Mouse (Mus musculus) left cerebral cortex, postnatal 10 days (tissue): ENCODE data around the gene Arhgef3. TPM values are rescaled to one million over a fixed set of nuclear protein-coding genes. Genes with fewer than 3 reads are reported as not detected.
A peak's percentile ranks its signal among the peaks of the same experiment; 100 is the strongest.

Experiments used
- DNase-seq, 2 experiments: peaks; one replicate each; pipeline ENCODE4 v3.0.0; 2021 to 2022; ENCODE audit warnings: low spot score in 2 of 2, mixed read lengths in 1 of 2; ENCODE audit errors: extremely low spot score in 1 of 2
- intact Hi-C: fragments of 180-260 bp; cut with DNase I; formaldehyde crosslinking; loops from one replicate; pipeline ENCODE4 v1.15.1; 2025
- total RNA-seq, 2 experiments: library from RNA; stranded (reverse); gene quantifications; 2 replicates each; pipeline ENCODE4 v1.2.3; 2021

Arhgef3 gene
- total RNA-seq, 2 experiments from 2014 or later: 37.4 to 41.2 TPM

DNA sequence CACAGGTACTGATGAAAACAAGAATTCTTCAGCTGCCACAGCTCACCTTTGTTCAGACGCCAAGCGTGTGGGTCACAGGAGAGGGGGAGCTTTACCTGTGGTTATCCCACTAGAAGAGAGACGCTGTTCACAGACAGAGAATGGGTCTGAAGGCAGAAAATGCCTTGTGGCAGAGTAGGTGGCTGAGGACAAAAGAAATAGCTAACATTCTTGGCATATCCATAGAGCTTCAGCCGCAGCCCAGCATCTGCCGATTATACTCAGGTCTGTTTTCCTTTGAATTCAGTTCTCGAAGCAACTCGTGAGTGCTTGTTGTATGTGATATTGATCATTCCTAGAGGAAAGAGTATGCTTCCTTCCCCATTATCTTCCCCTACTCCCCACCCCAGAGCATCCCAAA, 204.7 kb downstream of the Arhgef3 start:
- DNase-seq: no peak
- intact Hi-C loops: no loop called here

- intact Hi-C loops: no loop called here
- DNase-seq: no peak
Observed at GRCm38 (mm10) chr14:27322041-27322440, 207.3 kb downstream of the Arhgef3 start.

DNA sequence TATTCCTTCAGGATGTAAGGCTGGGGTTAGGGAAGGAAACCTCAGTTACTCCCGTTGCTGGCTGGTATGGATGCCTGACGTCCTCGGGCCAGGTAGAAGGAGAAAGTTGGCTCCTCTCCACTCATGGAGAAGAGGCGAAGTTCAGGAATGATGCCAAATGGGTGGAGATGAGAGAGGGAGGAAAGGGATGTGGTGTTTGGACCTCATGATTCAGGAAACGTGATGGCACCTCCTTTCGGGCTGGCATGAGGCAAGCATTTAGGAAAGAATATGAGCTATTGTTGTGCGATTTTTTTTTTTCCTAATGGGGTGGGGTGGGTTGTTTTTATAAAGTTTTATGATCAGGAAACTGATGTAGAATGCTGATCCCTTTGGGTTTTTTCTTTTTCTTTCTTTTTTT, 210.0 kb downstream of the Arhgef3 start:
- intact Hi-C loops: no loop called here
- DNase-seq: no peak

DNA sequence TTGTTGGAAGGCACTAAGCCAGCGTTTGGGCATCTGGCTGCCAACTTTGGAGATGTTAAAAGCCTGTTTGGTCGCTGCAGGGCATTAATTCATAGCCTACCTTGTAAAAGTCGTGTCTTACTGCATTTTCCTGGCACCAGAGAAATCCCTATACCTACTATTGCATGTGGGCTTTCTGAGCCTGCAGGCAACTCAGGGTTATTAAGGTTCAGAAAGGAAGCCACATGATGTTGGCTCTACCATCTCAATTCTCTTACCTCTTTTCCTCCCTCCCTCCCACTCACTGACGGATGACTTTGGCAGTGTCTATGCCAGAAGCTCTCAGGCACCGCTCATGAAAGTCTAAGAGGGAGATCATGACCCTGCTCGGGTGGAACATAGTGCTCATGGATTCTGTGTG, 210.8 kb downstream of the Arhgef3 start:
- no peak for DNase-seq
- intact Hi-C loops: no loop called here

DNA sequence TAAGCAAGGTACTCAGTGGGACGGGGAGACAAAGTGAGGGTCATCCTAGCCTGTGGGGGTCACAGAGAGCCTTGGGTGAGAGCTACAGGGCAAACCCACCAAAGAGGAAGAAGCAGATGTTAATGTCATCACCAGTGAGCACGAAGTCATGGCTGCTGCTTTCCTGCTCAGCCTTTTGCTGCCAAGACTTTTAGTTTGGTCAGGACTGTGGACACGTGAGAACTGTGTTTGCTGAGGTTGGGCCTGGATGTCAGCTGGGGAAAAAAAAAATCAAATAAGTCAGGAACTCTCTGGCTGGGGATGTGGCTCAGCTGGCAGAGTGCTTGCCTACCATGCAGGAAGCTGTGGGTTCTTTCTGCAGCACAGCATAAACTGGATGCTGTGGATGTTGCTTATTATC, 213.2 kb downstream of the Arhgef3 start:
- DNase-seq: no peak
- intact Hi-C loops: no loop called here

- DNase-seq: no peak
- intact Hi-C loops: no loop called here
Observed at GRCm38 (mm10) chr14:27328952-27329351, 214.3 kb downstream of the Arhgef3 start.

GRCm38 (mm10) chr14:27331490-27332035, 216.9 kb downstream of the Arhgef3 start:
- intact Hi-C loops: no loop called here
- DNase-seq: no peak

DNA sequence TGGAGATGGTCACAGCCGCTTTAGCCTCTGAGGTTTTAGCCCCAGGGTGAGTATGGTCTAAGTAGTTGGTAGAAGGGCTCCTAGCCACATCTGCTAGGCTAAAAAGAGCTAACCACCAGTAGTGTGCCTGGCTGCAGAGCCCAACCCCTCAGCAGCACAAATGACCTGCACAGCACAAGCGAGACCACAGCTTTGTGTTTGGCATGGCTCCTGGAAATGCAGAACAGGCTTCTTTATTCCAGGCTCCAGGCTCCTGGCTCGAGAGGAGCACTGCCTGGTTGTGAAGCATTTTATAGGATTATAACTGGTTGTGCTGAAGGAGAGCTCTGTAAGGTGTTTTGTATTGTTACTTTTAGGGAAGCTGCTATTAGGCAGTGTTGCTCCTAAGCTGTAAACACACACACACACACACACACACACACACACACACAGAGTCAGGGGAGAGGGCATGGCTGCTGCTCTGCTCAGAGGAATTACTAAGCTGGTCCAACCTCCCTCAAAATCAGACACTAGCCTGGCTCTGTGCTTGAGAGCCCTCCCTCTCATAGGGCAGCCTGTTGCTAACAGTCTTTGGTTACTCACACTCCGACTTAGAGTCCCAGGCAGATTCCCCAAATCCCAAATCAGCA, 217.8 kb downstream of the Arhgef3 start:
- intact Hi-C loops: no loop called here

DNA sequence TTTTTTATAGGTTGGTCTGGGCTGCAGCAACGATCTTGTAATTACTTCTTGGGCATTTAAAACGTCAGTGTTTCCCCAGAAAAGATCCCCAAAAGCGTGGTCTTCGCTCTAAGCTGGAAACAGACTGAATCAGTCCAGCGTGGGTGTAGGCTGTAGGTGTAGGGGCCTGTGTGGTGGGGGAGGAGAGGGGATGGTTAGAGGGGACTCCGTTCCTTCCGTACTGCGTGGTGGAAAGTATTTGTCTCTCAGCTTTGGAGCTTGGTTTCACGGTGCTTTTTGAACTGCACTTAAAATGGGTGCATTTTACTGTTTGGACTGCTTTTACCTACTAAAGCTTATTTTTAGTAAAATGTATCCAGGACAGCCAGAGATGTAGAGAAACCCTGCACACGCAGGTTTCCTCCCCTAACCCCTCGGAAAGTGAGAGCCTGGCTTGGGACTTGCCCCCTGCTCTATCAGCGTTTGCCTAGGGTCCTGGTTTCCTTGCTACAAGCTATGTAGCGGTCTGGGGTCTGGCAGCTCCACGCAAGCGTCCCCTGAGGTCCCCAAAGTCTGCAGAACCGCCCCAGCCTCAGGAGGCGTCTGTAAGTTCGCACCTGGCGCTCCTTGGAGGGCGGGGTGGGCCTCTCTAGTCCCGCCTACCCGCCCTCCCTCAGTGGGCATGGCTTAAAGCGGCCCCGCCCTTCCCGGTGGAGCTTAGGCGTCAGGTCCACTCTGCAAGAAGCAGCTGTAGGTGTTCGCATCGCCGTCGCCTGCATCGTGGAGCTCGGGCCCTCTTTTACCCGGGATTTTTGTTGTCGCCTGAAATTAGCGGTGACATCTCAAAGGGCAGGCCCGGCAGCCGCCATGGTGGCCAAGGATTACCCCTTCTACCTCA, 220.9 kb downstream of the Arhgef3 start:
- intact Hi-C loops: loop anchor here (5.0 kb wide), 4 partner anchors 47 to 148 kb away; partner anchors contain the start of gene Fam208a

More for the DNA sequence above, 217.8 kb downstream of the Arhgef3 start:
- DNase-seq: peak; percentile 42 to 50

GRCm38 (mm10) chr14:27336208-27337114, 221.8 kb downstream of the Arhgef3 start:
- intact Hi-C loops: loop anchor here (5.0 kb wide), 4 partner anchors 46 to 149 kb away; partner anchors contain the start of gene Fam208a
- DNase-seq: peak; percentile 16 to 33

More for the DNA sequence above, 220.9 kb downstream of the Arhgef3 start:
- peak; percentile 68 to 88 for DNase-seq

GRCm38 (mm10) chr14:27337156-27337555, 222.5 kb downstream of the Arhgef3 start:
- no peak for DNase-seq
- intact Hi-C loops: loop anchor here (5.0 kb wide), 4 partner anchors 45 to 150 kb away; partner anchors contain the start of gene Fam208a

- intact Hi-C loops: loop anchor here (5.0 kb wide), 4 partner anchors 44 to 151 kb away; partner anchors contain the start of gene Fam208a
- peak; percentile 35 to 63 for DNase-seq
Observed at GRCm38 (mm10) chr14:27338034-27338708, 223.5 kb downstream of the Arhgef3 start.

GRCm38 (mm10) chr14:27340682-27341415, 226.2 kb downstream of the Arhgef3 start:
- DNase-seq: no peak
- intact Hi-C loops: no loop called here

DNA sequence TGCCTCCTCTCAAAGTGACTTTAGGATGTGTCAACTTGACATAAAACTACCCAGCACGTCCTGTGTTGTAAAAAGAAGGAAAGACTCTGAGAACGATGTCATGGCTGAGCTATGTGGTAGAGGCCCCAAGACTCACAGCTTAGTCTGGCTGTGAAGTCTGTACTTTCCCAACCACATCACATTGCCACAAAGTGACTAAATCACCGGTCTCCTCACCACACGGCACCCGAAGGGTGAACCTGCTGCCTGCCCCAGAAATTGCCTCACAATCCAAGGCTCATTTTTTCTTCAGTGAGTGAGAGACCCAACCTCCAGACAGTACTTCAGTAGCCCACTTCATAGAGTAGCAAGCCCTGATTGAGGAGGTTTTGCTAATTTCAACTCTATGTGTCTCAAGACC, 226.8 kb downstream of the Arhgef3 start:
- intact Hi-C loops: no loop called here
- DNase-seq: no peak

- intact Hi-C loops: no loop called here
- DNase-seq: no peak
Observed at GRCm38 (mm10) chr14:27342451-27342850, 227.8 kb downstream of the Arhgef3 start.

DNA sequence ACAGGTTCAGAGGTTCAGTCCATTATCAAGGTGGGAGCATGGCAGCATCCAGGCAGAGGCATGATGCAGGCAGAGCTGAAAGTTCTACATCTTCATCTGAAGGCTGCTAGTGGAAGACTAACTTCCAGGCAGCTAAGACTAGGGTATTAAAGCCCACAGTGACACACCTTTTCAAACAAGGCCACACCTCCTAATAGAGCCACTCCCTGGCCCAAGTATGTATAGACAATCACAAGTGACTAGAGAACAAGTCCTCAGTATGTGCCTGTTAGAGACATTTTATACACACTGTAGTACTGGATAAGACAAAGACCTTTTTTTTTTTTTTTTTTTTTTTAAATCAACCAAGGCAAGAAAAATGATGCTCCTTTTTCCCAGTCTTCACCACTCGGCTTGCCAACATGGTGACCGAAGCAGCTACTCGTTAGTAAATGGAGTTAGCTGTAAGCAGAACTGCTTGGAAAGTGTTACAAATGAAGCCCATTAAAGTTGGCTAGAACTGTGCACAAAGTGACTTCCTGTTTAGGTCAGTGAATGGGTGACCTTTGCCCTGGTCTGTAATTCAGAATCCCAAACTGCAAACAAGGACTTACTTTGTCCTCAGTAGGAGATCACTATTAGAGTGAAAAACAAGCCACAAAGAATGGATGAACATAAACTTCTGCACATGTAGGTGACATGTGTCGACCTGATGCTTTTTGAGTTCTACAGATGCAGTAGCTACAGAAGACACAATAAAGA, 229.7 kb downstream of the Arhgef3 start:
- intact Hi-C loops: no loop called here
- no peak for DNase-seq
